Mouse (Mus musculus) brain, embryonic 14.5 days (tissue): ENCODE data around the gene Cpvl.

Experiments
- CTCF ChIP-seq: fragments of 200-500 bp; IDR thresholded peaks from 2 replicates; pipeline ENCODE4 v1.5.1; 2012; ENCODE audit warnings: inconsistent platforms, mild to moderate bottlenecking, moderate library complexity, borderline replicate concordance; ENCODE audit not compliant: insufficient read depth, insufficient read length; ENCODE audit errors: extremely low read depth
- POLR2A ChIP-seq: fragments of 200-500 bp; IDR thresholded peaks from 2 replicates; pipeline ENCODE4 v1.6.1; 2012; ENCODE audit warnings: mild to moderate bottlenecking, inconsistent platforms, borderline replicate concordance; ENCODE audit not compliant: poor library complexity, insufficient read depth, insufficient read length, severe bottlenecking; ENCODE audit errors: extremely low read depth

DNA sequence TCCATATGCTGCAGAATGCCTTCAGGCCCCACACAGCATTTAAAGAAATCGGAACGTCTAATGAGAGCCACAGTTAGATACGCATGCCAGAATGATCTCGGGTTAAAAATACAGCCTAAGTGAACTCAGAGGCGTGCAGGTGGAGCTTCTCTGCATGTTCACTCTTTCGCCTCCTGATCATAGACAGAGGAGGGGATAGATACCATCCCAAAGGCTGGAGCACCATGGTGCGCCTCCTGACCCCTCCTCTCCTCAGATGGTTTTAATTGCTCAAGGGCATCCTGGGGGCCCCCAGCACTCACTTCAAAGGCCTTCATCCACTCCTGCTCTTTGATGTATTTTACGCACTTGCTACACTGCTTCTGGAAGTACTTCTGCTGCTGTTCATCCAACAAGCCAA lies 46.9 kb downstream of the Cpvl start:
- TF ChIP-seq CTCF (no peak), POLR2A (no peak)
